Mouse (Mus musculus): Measurements from ENCODE around the gene Elk3.

GRCm38 (mm10) chr10:93327187-93327586, 16.3 kb upstream of the Elk3 start:
- TF ChIP-seq CTCF (IDR thresholded peaks at IDR 0.05; ENCODE audit: low read depth) (no peak), EP300 (optimal IDR thresholded peaks at IDR 0.05) (no peak)
